Mouse (Mus musculus): Measurements from ENCODE around the gene 4931422A03Rik. TPM values are rescaled to one million over a fixed set of nuclear protein-coding genes. Genes with fewer than 3 reads are reported as not detected.
"Not testable (repeated sequence)": the region's sequence is repeated elsewhere in the genome, so short reads cannot be mapped to it uniquely, and the experiment has no call there.

Gene 4931422A03Rik
- polyA plus RNA-seq, 1 experiment from 2014 or later, result 2.0 TPM

DNA sequence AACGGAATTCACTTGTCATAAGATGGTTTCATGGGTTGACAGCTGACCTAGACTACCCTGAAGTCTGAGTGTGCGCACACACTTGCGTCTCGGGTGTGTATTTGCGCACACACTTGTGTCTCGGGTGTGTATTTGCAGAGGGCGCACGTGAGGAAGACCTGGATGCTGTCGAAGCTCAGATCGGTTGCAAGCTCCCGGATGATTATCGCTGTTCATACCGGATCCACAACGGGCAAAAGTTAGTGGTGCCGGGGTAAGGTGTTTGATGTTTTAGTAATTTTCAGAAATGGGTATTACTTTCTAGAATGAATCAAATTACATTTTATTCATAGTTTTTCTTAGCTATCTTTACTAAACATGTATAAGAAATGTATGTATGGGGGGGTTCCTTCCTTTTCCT, 14.6 kb upstream of the 4931422A03Rik start:
- Histone ChIP-seq H3K9ac (no peak overlapping the region), H3K4me1 (0 out of 2 replicates have a peak, but pooled peaks cover 3% of the 10 kb centered on the region), H3K4me3 (no peak overlapping the region), H3K4me2 (replicated peaks) (no peak overlapping the region), H3K9me3 (replicated peaks) (no peaks in the 10 kb centered on the region), H3K36me3 (peaks cover 19% of the 10 kb centered on the region), H3K27me3 (no peaks in the 10 kb centered on the region), H3K27ac (no peak overlapping the region)
- 95% methylated on average over 15 of the region's 15 CpGs for WGBS
- ATAC-seq (ENCODE audit: low FRiP score), result no peak

DNA sequence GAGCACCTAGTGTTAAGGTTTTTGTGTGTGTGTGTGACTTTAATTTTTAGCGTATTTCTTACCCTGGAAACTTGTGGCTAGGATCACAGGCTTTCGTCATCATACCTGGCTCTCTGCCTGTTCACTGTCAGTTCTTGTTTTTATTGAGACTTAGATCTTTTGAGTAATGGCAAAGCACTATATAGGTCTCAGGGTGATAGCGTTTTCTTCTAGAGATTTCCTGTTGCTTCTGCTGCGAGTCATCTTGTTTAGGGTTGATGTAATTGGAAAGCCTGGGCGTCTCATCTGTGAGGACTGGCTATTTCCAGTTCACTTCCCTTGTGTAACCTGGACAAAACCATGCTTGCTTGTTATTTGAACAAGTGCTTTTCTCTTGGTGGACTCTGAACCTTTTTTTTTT, 13.5 kb upstream of the 4931422A03Rik start:
- H3K4me3 ChIP-seq, result no peak overlapping the region
- no peaks in the 10 kb centered on the region for H3K27me3 ChIP-seq
- 0 out of 2 replicates have a peak, but pooled peaks cover 3% of the 10 kb centered on the region for H3K4me1 ChIP-seq
- H3K27ac ChIP-seq, result no peak overlapping the region
- no peak for ATAC-seq (ENCODE audit: low FRiP score)
- 90% methylated on average over 5 of the region's 5 CpGs for WGBS
- H3K9me3 ChIP-seq (replicated peaks), result no peaks in the 10 kb centered on the region
- H3K4me2 ChIP-seq (replicated peaks), result no peak overlapping the region
- peaks cover 26% of the 10 kb centered on the region for H3K36me3 ChIP-seq
- H3K9ac ChIP-seq, result no peak overlapping the region

DNA sequence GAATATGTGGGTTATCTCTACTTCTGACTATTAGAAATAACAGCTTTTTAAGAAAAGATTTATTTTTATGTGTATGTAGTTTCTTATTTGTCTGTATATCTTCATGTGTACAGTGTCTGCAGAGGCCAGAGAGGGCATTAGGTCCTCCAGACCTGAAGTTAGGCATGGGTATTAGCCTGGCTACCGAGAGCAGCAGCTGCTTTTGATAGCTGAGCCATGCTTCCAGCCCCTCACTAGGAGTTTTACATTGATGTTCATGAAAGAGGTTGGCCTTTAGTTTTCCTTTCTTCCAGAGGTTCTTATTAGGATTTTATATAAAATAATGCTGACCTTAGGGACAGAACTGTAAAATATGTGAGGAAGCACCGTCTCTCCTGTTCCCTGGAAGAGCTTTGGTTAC, 10.1 kb upstream of the 4931422A03Rik start:
- 62% methylated on average over 2 of the region's 2 CpGs for WGBS
- no peaks in the 10 kb centered on the region for H3K9me3 ChIP-seq (replicated peaks)
- H3K4me2 ChIP-seq (replicated peaks), result no peak overlapping the region
- H3K36me3 ChIP-seq, result peaks cover 24% of the 10 kb centered on the region
- H3K4me3 ChIP-seq, result no peak overlapping the region
- no peaks in the 10 kb centered on the region for H3K27me3 ChIP-seq
- no peak overlapping the region for H3K27ac ChIP-seq
- H3K9ac ChIP-seq, result no peak overlapping the region
- no peaks in the 10 kb centered on the region for H3K4me1 ChIP-seq
- no peak for ATAC-seq (ENCODE audit: low FRiP score)

DNA sequence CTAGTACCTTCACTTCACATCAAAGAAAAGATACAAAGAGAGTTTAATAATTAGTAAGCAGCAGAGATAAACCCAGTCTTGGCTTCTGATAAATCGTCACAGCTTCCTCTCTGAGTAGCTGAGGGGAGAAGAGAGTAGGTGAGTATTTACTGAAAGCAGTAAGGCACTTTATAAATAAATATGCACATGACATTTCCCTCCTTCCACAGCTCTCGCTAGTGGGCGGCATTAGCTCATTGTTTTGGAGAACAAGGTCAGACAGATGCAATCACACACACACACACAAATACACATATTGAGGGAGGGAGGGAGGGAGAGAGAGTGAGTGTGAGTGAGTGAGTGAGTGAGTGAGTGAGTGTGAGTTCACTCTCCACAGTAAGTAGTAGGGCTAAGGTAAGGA, 8.2 kb upstream of the 4931422A03Rik start:
- Histone ChIP-seq H3K9me3 (replicated peaks) (no peaks in the 10 kb centered on the region), H3K36me3 (peaks cover 32% of the 10 kb centered on the region), H3K4me1 (no peaks in the 10 kb centered on the region), H3K27ac (no peak overlapping the region), H3K4me3 (no peak overlapping the region), H3K27me3 (no peaks in the 10 kb centered on the region), H3K4me2 (replicated peaks) (no peak overlapping the region), H3K9ac (no peak overlapping the region)
- no peak for ATAC-seq (ENCODE audit: low FRiP score)
- 76% methylated on average over 3 of the region's 3 CpGs for WGBS

DNA sequence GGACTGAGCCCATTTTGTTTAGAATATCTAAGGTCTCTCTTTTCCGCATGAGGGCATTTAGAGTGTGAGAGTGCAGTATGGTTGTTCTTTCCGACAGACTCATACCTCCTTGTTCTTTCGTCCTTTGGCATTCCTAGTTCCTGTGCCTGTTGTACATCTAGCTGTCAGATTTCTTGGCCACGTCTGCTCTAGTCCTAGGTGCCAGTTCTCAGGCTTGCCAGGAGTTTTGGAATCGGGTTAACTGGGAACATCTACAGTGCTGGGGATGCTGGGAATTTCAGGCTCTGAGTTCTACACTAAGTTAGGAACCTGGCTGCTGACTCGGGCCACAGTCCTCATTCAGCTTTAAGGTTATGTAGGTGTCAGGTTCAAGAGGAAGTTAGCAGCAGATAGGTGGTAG, 7.4 kb upstream of the 4931422A03Rik start:
- Histone ChIP-seq H3K9ac (no peak overlapping the region), H3K4me1 (no peaks in the 10 kb centered on the region), H3K4me2 (replicated peaks) (no peak overlapping the region), H3K4me3 (no peak overlapping the region), H3K9me3 (replicated peaks) (no peaks in the 10 kb centered on the region), H3K27me3 (no peaks in the 10 kb centered on the region), H3K36me3 (peaks cover 31% of the 10 kb centered on the region), H3K27ac (no peak overlapping the region)
- no peak for ATAC-seq (ENCODE audit: low FRiP score)
- WGBS, result 90% methylated on average over 6 of the region's 6 CpGs

DNA sequence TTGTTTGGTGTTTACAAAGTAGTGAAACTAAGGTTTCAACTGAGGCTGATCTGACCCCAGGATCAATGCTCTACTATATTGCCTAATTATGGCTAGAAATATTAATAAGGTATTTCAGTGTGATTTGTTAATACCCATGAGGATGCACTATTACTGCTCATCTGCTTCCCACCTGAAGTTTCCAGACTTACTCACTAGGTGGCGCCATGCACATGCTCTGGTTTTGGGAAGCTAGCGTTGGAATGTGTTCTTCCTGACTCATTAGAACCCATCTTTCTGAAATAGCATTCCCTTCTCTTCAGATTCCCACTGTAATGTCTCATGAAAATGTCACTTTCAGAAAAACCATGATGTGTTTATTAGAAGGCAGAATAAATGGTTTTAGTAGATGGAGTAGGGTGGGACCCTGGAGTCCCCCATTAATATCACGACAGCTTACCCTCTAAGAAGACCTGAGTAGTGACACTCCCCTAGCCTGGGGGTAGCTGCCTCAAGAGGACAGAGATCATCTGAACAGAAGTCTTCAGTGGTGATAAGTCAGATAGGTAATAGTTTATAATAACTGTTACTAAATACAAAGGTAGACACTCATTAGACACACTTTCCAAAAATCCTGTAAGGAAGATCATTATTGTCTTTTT, 6.8 kb upstream of the 4931422A03Rik start:
- 35% methylated on average over 3 of the region's 3 CpGs for WGBS
- Histone ChIP-seq H3K27me3 (no peaks in the 10 kb centered on the region), H3K4me2 (replicated peaks) (no peak overlapping the region), H3K27ac (no peak overlapping the region), H3K4me1 (peaks cover under 1% of the 10 kb centered on the region; the same call in 1 of the 2 replicates), H3K9me3 (replicated peaks) (no peaks in the 10 kb centered on the region), H3K36me3 (peaks cover 29% of the 10 kb centered on the region), H3K9ac (no peak overlapping the region), H3K4me3 (no peak overlapping the region)
- ATAC-seq (ENCODE audit: low FRiP score), result no peak

DNA sequence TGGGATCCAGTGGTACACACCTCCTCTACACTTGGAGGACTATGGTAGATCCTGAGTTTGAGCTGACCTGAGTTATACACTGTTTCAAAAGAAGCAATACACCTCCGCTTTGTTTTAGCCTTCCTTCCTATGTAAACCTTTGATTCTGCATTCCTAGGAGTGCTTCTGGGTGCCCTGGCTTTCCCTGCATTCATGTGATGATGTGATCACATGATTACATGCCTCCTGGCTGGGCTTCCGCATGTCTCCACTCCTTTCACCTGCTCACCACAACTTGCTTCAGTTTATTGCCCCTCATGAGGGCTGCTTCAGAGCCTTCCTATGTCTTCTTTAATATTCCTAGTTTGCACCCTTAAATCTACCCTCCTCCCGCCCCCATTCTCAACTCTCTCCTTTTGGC, 3.9 kb upstream of the 4931422A03Rik start:
- H3K36me3 ChIP-seq, result peaks cover 24% of the 10 kb centered on the region
- H3K4me2 ChIP-seq (replicated peaks), result no peak overlapping the region
- no peak for ATAC-seq (ENCODE audit: low FRiP score)
- peaks cover 20% of the 10 kb centered on the region for H3K4me1 ChIP-seq
- no peak overlapping the region for H3K27ac ChIP-seq
- 92% methylated on average over 3 of the region's 3 CpGs for WGBS
- no peaks in the 10 kb centered on the region for H3K27me3 ChIP-seq
- no peaks in the 10 kb centered on the region for H3K9me3 ChIP-seq (replicated peaks)
- no peak overlapping the region for H3K4me3 ChIP-seq
- H3K9ac ChIP-seq, result no peak overlapping the region

DNA sequence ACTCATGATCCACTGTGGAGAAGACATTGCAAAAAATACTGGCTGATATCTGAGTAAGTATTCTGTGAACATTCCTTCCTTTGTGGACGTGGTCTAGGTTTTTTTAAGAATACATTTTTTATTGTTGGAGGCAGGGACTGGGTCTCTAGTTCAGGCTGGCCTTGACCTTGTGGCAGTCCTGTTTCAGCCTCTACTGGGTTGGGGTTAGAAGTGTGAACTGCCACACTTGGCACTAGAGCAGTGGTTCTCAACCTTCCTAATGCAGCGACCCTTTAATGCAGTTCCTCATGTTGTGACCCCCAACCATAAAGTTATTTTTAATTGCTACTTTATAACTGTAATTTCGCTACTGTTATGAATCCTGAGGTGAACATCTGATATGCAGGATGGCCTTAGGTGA, 2.2 kb upstream of the 4931422A03Rik start:
- Histone ChIP-seq H3K4me3 (no peak overlapping the region), H3K27ac (no peak overlapping the region), H3K9ac (no peak overlapping the region), H3K9me3 (replicated peaks) (no peaks in the 10 kb centered on the region), H3K36me3 (peaks cover 11% of the 10 kb centered on the region), H3K4me1 (peaks cover 20% of the 10 kb centered on the region), H3K4me2 (replicated peaks) (no peak overlapping the region), H3K27me3 (no peaks in the 10 kb centered on the region)
- ATAC-seq (ENCODE audit: low FRiP score), result no peak
- WGBS, result 90% methylated on average over 3 of the region's 3 CpGs

GRCm38 (mm10) chr2:104029074-104029473, 913 bp upstream of the 4931422A03Rik start:
- Histone ChIP-seq H3K4me2 (replicated peaks) (peak overlapping the region; percentile 82), H3K4me3 (peak overlapping the region; percentile 64), H3K27ac (no peak overlapping the region), H3K27me3 (no peaks in the 10 kb centered on the region), H3K4me1 (peaks cover 20% of the 10 kb centered on the region), H3K9ac (no peak overlapping the region), H3K9me3 (replicated peaks) (no peaks in the 10 kb centered on the region), H3K36me3 (peaks cover 9% of the 10 kb centered on the region)
- no peak for ATAC-seq (ENCODE audit: low FRiP score)
- WGBS, result 80% methylated on average over 2 of the region's 2 CpGs

DNA sequence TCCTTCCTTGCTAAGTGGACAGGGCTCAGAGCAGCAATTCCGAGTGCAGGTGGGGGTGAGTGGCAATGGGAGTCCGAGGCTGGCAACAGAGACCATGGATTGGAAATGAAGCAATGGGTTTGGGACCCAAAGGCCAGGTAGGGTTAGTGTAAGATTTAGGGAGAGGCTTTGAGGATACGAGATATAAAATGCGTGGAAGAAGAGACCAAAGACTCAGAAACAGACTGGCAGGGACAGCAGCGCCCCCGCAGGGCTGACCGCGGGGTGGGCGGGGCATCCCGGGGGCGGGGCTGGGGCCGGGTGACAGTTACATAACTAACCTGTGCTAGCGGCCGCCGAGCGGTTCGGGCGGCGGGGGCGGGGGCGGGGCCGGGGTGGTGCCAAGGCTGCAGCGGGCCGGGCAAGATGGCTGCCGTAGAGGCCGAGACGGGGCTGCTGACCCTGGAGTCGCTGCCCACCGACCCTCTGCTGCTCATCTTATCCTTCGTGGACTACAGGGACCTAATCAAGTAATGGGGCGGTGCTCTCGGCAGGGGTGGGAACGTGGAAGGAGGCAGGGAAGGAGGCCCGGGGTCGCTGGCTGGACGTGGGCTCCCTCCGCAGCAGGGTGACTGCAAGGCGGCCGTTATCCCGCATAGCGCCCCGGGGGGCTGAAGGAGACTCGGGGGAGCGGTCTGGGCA, 563 bp downstream of the 4931422A03Rik start, which contains the start of gene Fbxo3:
Fbxo3 (plus strand) TSS at position 264 of the 681 bp plus-strand sequence.
- ATAC-seq (ENCODE audit: low FRiP score), result peak; percentile 98
- H3K9ac ChIP-seq, result peak within 1 kb of the TSS; percentile 92
- peak within 1 kb of the TSS; percentile 49; the same call in 1 of the 2 replicates for H3K27ac ChIP-seq
- H3K4me2 ChIP-seq (replicated peaks), result peak within 1 kb of the TSS; percentile 82
- under 1% methylated on average over 42 of the region's 44 CpGs for WGBS
- H3K9me3 ChIP-seq (replicated peaks), result no peaks in the 10 kb centered on the region
- H3K4me1 ChIP-seq, result peaks cover 20% of the 10 kb centered on the region
- no peaks in the 10 kb centered on the region for H3K27me3 ChIP-seq
- H3K4me3 ChIP-seq, result peak within 1 kb of the TSS; percentile 64
- peaks cover 8% of the 10 kb centered on the region for H3K36me3 ChIP-seq

- Histone ChIP-seq H3K27ac (no peak overlapping the region), H3K9ac (no peak overlapping the region), H3K4me1 (peaks cover 17% of the 10 kb centered on the region), H3K4me2 (replicated peaks) (no peak overlapping the region), H3K9me3 (replicated peaks) (no peaks in the 10 kb centered on the region), H3K4me3 (no peak overlapping the region), H3K36me3 (no peaks in the 10 kb centered on the region), H3K27me3 (no peaks in the 10 kb centered on the region)
- 91% methylated on average over 4 of the region's 4 CpGs for WGBS
- no peak for ATAC-seq (ENCODE audit: low FRiP score)
Measured at GRCm38 (mm10) chr2:104024656-104025055, 3.5 kb downstream of the 4931422A03Rik start.

DNA sequence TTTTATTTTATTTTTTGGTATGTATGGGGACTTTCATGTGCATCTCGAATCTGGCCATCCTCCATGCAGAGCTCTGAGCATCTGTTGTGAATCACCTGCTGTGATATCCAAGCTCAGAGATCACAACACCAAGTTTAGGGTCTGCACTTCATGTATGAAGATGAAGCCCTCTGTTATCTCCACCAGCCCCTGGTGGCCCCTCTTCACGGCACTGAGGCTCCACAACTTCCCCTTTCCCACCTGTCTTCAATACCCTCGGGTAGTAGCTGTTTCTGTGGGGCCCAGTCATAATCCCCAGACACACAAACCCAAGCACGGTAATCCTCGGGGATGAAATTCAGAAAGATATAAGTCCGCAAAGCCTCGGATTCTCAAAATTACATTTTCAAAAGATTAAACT, 5.1 kb downstream of the 4931422A03Rik start:
- 86% methylated on average over 7 of the region's 7 CpGs for WGBS
- ATAC-seq (ENCODE audit: low FRiP score), result no peak

GRCm38 (mm10) chr2:104008853-104009252, 19.3 kb downstream of the 4931422A03Rik start:
- H3K27ac ChIP-seq; ATAC-seq (ENCODE audit: low FRiP score); H3K9ac ChIP-seq; H3K4me1 ChIP-seq; H3K4me2 ChIP-seq (replicated peaks); H3K27me3 ChIP-seq; H3K36me3 ChIP-seq; H3K9me3 ChIP-seq (replicated peaks); H3K4me3 ChIP-seq: not testable (repeated sequence)
- WGBS, result 96% methylated on average over 3 of the region's 3 CpGs

More for the DNA sequence above, 5.1 kb downstream of the 4931422A03Rik start:
- Histone ChIP-seq H3K9me3 (replicated peaks) (no peaks in the 10 kb centered on the region), H3K9ac (no peak overlapping the region), H3K4me1 (peaks cover 4% of the 10 kb centered on the region; the same call in 1 of the 2 replicates), H3K27ac (no peak overlapping the region), H3K4me2 (replicated peaks) (no peak overlapping the region), H3K27me3 (no peaks in the 10 kb centered on the region), H3K36me3 (no peaks in the 10 kb centered on the region), H3K4me3 (no peak overlapping the region)

All from hindbrain, embryonic 12.5 days (tissue).